Mouse (Mus musculus) MEL (cell line): ENCODE results near the gene Wnt7b.

Experiments
- CHD1 ChIP-seq: IDR thresholded peaks from 2 replicates; pipeline ENCODE4 v1.6.1; 2012; ENCODE audit warnings: low read depth, mild to moderate bottlenecking, inconsistent platforms, low read length, improper control_type of control experiment
- CTCF ChIP-seq, 3 experiments: IDR thresholded peaks in 2 of 3; conservative IDR thresholded peaks in 1 of 3; 2 replicates each; pipeline ENCODE4 v1.5.1; 2011 to 2012; ENCODE audit warnings: low read length in 3 of 3, low read depth in 2 of 3, mild to moderate bottlenecking in 2 of 3, improper control_type of control experiment in 1 of 3, inconsistent platforms in 1 of 3, mixed read lengths in 1 of 3, moderate library complexity in 1 of 3; ENCODE audit not compliant: control insufficient read depth in 1 of 3, insufficient read depth in 1 of 3, poor library complexity in 1 of 3, severe bottlenecking in 1 of 3
- EP300 ChIP-seq, 2 experiments: IDR thresholded peaks; 2 replicates each; pipeline ENCODE4 v1.6.1; 2011; ENCODE audit warnings: improper control_type of control experiment in 2 of 2, low read length in 2 of 2, low read depth in 1 of 2, mild to moderate bottlenecking in 1 of 2
- GATA1 ChIP-seq: IDR thresholded peaks from 2 replicates; pipeline ENCODE4 v1.6.1; 2011; ENCODE audit warnings: low read depth, low read length, improper control_type of control experiment
- KAT2A ChIP-seq: conservative IDR thresholded peaks from 2 replicates; pipeline ENCODE4 v1.6.1; 2012; ENCODE audit warnings: low read depth, low read length, improper control_type of control experiment, inconsistent platforms
- MAX ChIP-seq: IDR thresholded peaks from 2 replicates; pipeline ENCODE4 v1.6.1; 2011; ENCODE audit warnings: low read length, improper control_type of control experiment
- MAZ ChIP-seq: IDR thresholded peaks from 2 replicates; pipeline ENCODE4 v1.6.1; 2012; ENCODE audit warnings: low read depth, mild to moderate bottlenecking, inconsistent platforms, low read length, improper control_type of control experiment
- MXI1 ChIP-seq: IDR thresholded peaks from 2 replicates; pipeline ENCODE4 v1.6.1; 2011; ENCODE audit warnings: mild to moderate bottlenecking, low read depth, low read length, improper control_type of control experiment
- MYC ChIP-seq: IDR thresholded peaks from 2 replicates; pipeline ENCODE4 v1.6.1; 2011; ENCODE audit warnings: low read depth, mild to moderate bottlenecking, low read length, improper control_type of control experiment, moderate library complexity
- POLR2A ChIP-seq, 2 experiments: IDR thresholded peaks; 2 replicates each; pipeline ENCODE4 v1.6.1; 2011 to 2012; ENCODE audit warnings: low read length in 2 of 2, mild to moderate bottlenecking in 2 of 2, control low read depth in 1 of 2, improper control_type of control experiment in 1 of 2, low read depth in 1 of 2, moderate library complexity in 1 of 2; ENCODE audit not compliant: control insufficient read depth in 1 of 2, insufficient read depth in 1 of 2, poor library complexity in 1 of 2
- RCOR1 ChIP-seq: IDR thresholded peaks from 2 replicates; pipeline ENCODE4 v1.6.1; 2012; ENCODE audit warnings: low read depth, mild to moderate bottlenecking, inconsistent platforms, low read length, improper control_type of control experiment
- SMC3 ChIP-seq: IDR thresholded peaks from 2 replicates; pipeline ENCODE4 v1.6.1; 2011; ENCODE audit warnings: low read depth, low read length, improper control_type of control experiment
- USF1 ChIP-seq: IDR thresholded peaks from 2 replicates; pipeline ENCODE4 v1.6.1; 2014; ENCODE audit warnings: low read depth, mild to moderate bottlenecking, inconsistent platforms, low read length, improper control_type of control experiment, moderate library complexity
- USF2 ChIP-seq, 2 experiments: IDR thresholded peaks; 2 replicates each; pipeline ENCODE4 v1.6.1; 2011 to 2012; ENCODE audit warnings: improper control_type of control experiment in 2 of 2, low read length in 2 of 2, borderline replicate concordance in 1 of 2, inconsistent platforms in 1 of 2, low read depth in 1 of 2, mild to moderate bottlenecking in 1 of 2; ENCODE audit not compliant: insufficient read depth in 1 of 2

- no peak for TF ChIP-seq MXI1
- no peak for TF ChIP-seq POLR2A (IDR thresholded peaks at IDR 0.05; ENCODE audit: control insufficient read depth in 1 of 2, insufficient read depth in 1 of 2, low read depth in 1 of 2, low read length in 2 of 2, poor library complexity in 1 of 2)
- no peak for TF ChIP-seq MYC
- no peak for TF ChIP-seq CTCF (IDR thresholded peaks at IDR 0.05 in 2 of 3, conservative IDR thresholded peaks at IDR 0.05 in 1 of 3; ENCODE audit: control insufficient read depth in 1 of 3, insufficient read depth in 1 of 3, low read depth in 2 of 3, low read length in 3 of 3, poor library complexity in 1 of 3, severe bottlenecking in 1 of 3)
- no peak for TF ChIP-seq KAT2A
- TF ChIP-seq CHD1: no peak
- no peak for TF ChIP-seq EP300 (IDR thresholded peaks at IDR 0.05; ENCODE audit: low read depth in 1 of 2, low read length in 2 of 2)
- no peak for TF ChIP-seq SMC3
- no peak for TF ChIP-seq USF1
- no peak for TF ChIP-seq USF2 (IDR thresholded peaks at IDR 0.05; ENCODE audit: borderline replicate concordance in 1 of 2, insufficient read depth in 1 of 2, low read depth in 1 of 2, low read length in 2 of 2)
- TF ChIP-seq RCOR1: no peak
- TF ChIP-seq MAX: no peak
- no peak for TF ChIP-seq MAZ
- no peak for TF ChIP-seq GATA1
Measured at GRCm38 (mm10) chr15:85519438-85519837, 62.8 kb downstream of the Wnt7b start.
